Mouse (Mus musculus): ENCODE measurements around the gene Uqcrh. TPM values are rescaled to one million over a fixed set of nuclear protein-coding genes. Genes with fewer than 3 reads are reported as not detected.

Uqcrh gene
- polyA plus RNA-seq, 1 experiment from 2014 or later = 553 TPM

DNA sequence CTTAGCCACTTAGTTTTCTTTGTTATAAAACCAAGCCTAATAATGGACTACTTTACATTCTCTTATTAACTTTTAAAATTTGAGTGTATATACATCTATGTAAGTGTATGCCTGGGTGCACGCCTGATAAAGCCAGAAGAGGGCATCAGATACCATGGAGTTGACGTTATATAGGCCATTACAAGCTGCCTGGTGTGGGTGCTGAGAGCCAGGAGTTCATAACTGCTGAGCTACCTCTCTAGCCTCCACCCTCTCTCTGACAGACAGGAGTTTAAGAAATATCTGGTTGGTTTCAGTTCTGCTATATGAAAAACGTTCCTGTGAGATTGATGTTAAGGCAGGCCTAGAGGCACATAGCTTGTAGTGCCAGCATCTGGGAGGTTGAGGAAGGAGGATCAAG, 32.7 kb downstream of the Uqcrh start:
- H3K27ac ChIP-seq (ENCODE audit: low read length) = no peak overlapping the region
- H3K4me3 ChIP-seq (replicated peaks; ENCODE audit: low read length) = no peak overlapping the region
- 77% methylated on average over 3 of the region's 3 CpGs for WGBS
- H3K4me1 ChIP-seq (ENCODE audit: control insufficient read depth, insufficient read depth, low read length) = no peaks in the 10 kb centered on the region
- no peak overlapping the region for H3K4me2 ChIP-seq (ENCODE audit: low read depth, low read length)
- no peak overlapping the region for H3K9ac ChIP-seq (ENCODE audit: low read length)
- ATAC-seq (ENCODE audit: insufficient read depth, low FRiP score) = no peak
- H3K36me3 ChIP-seq (ENCODE audit: control insufficient read depth, insufficient read depth, low read length) = no peaks in the 10 kb centered on the region
- H3K27me3 ChIP-seq (ENCODE audit: control insufficient read depth, insufficient read depth, low read length) = no peaks in the 10 kb centered on the region
- no peaks in the 10 kb centered on the region for H3K9me3 ChIP-seq (replicated peaks; ENCODE audit: control insufficient read depth, low read length)

DNA sequence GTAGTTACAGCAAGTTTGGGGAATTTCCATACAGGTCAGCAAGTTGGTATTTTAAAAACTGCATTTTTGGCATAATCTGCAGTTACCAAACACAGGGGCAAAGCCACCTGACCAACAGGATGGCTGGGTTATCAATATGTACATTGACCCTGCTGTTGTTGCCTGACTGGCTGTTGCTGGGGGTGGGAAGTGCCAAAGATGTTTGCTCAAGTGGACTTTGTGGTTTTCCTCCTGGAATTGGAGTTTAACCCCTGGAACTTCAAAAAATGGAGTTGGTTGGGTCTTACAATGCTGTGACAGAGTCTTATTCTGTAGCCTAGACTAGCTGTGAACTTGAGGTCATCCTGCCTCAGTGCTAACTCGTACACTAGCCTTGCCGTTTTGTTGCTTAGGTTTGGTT, 34.4 kb downstream of the Uqcrh start:
- Histone ChIP-seq H3K9me3 (replicated peaks; ENCODE audit: control insufficient read depth, low read length) (no peaks in the 10 kb centered on the region), H3K4me3 (replicated peaks; ENCODE audit: low read length) (no peak overlapping the region), H3K27ac (ENCODE audit: low read length) (no peak overlapping the region), H3K9ac (ENCODE audit: low read length) (no peak overlapping the region), H3K4me2 (ENCODE audit: low read depth, low read length) (no peak overlapping the region), H3K27me3 (ENCODE audit: control insufficient read depth, insufficient read depth, low read length) (no peaks in the 10 kb centered on the region), H3K36me3 (ENCODE audit: control insufficient read depth, insufficient read depth, low read length) (no peaks in the 10 kb centered on the region; the same call in 1 of the 2 replicates), H3K4me1 (ENCODE audit: control insufficient read depth, insufficient read depth, low read length) (no peaks in the 10 kb centered on the region)
- WGBS = 80% methylated on average over 2 of the region's 2 CpGs
- ATAC-seq (ENCODE audit: insufficient read depth, low FRiP score) = no peak

GRCm38 (mm10) chr4:116033374-116033773, 41.5 kb downstream of the Uqcrh start:
- no peak for ATAC-seq (ENCODE audit: insufficient read depth, low FRiP score)
- whole genome bisulfite sequencing = 88% methylated on average over 5 of the region's 5 CpGs
- Histone ChIP-seq H3K27me3 (ENCODE audit: control insufficient read depth, insufficient read depth, low read length) (no peaks in the 10 kb centered on the region), H3K36me3 (ENCODE audit: control insufficient read depth, insufficient read depth, low read length) (no peaks in the 10 kb centered on the region; the same call in 1 of the 2 replicates), H3K9me3 (replicated peaks; ENCODE audit: control insufficient read depth, low read length) (no peaks in the 10 kb centered on the region), H3K4me1 (ENCODE audit: control insufficient read depth, insufficient read depth, low read length) (no peaks in the 10 kb centered on the region), H3K27ac (ENCODE audit: low read length) (no peak overlapping the region), H3K4me3 (replicated peaks; ENCODE audit: low read length) (no peak overlapping the region), H3K9ac (ENCODE audit: low read length) (no peak overlapping the region), H3K4me2 (ENCODE audit: low read depth, low read length) (no peak overlapping the region)

- no peak overlapping the region for H3K4me3 ChIP-seq (replicated peaks; ENCODE audit: low read length)
Measured at GRCm38 (mm10) chr4:116032906-116033305, 42.0 kb downstream of the Uqcrh start.

DNA sequence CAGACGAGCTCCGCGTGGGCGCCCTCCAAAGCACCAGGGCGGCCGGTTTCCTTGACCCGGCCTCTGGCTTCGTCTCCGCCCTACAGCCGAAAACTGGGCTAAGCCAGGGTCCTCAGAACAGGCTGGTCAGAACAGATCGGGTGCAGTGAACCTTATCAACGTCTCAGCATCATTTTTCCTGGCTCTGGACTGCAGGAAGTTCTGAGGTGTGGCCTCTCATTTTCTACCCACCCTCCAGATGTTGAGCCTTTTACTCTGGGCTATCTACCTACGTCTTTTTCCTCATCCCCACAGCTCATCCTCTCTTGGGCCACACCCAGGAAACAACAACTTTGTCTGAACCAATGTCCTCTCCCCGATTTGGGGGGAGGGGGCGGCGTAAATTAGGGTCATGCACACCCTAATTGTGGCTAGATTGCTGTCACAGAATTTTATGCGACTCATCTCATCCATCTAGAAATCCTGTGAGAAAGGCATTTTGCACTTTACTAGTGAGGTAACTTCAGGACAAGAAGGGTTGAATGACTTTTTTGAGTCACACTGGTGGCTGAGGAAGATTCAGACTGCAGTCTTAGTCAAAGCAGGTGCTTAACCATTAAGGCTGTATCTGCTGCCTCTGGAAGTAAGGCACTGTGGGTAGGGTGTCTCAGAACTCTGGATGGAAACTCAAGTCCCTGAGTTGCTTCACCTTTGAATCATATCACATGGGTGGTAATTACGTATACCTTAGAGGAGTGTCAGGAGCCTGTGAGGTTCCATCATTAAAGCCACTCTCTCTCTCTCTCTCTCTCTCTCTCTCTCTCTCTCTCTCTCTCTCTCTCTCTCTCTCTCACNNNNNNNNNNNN, 56.7 kb downstream of the Uqcrh start, which contains the start of gene Faah:
Gene Faah, minus strand, starts transcription at position 25 of the 845 bp plus-strand sequence.
- H3K9ac ChIP-seq (ENCODE audit: low read length) = peak within 1 kb of the TSS; percentile 77
- no peaks in the 10 kb centered on the region for H3K36me3 ChIP-seq (ENCODE audit: control insufficient read depth, insufficient read depth, low read length)
- H3K27me3 ChIP-seq (ENCODE audit: control insufficient read depth, insufficient read depth, low read length) = peaks cover 32% of the 10 kb centered on the region
- no peaks in the 10 kb centered on the region for H3K9me3 ChIP-seq (replicated peaks; ENCODE audit: control insufficient read depth, low read length)
- WGBS = 10% methylated on average over 18 of the region's 18 CpGs
- ATAC-seq (ENCODE audit: insufficient read depth, low FRiP score) = peak; percentile 45; the same call in 1 of the 2 replicates
- 0 out of 2 replicates have a peak, but pooled peaks cover 2% of the 10 kb centered on the region for H3K4me1 ChIP-seq (ENCODE audit: control insufficient read depth, insufficient read depth, low read length)
- peak within 1 kb of the TSS; percentile 70 for H3K4me3 ChIP-seq (replicated peaks; ENCODE audit: low read length)
- peak within 1 kb of the TSS; percentile 49; the same call in 1 of the 2 replicates for H3K27ac ChIP-seq (ENCODE audit: low read length)
- peak within 1 kb of the TSS; percentile 97 for H3K4me2 ChIP-seq (ENCODE audit: low read depth, low read length)

More at GRCm38 (mm10) chr4:116032906-116033305, 42.0 kb downstream of the Uqcrh start:
- no peak overlapping the region for H3K4me2 ChIP-seq (ENCODE audit: low read depth, low read length)
- H3K9me3 ChIP-seq (replicated peaks; ENCODE audit: control insufficient read depth, low read length) = no peaks in the 10 kb centered on the region
- H3K27me3 ChIP-seq (ENCODE audit: control insufficient read depth, insufficient read depth, low read length) = no peaks in the 10 kb centered on the region
- H3K9ac ChIP-seq (ENCODE audit: low read length) = no peak overlapping the region
- no peaks in the 10 kb centered on the region; the same call in 1 of the 2 replicates for H3K36me3 ChIP-seq (ENCODE audit: control insufficient read depth, insufficient read depth, low read length)
- 88% methylated on average over 9 of the region's 9 CpGs for WGBS
- H3K4me1 ChIP-seq (ENCODE audit: control insufficient read depth, insufficient read depth, low read length) = no peaks in the 10 kb centered on the region
- H3K27ac ChIP-seq (ENCODE audit: low read length) = no peak overlapping the region
- no peak for ATAC-seq (ENCODE audit: insufficient read depth, low FRiP score)

DNA sequence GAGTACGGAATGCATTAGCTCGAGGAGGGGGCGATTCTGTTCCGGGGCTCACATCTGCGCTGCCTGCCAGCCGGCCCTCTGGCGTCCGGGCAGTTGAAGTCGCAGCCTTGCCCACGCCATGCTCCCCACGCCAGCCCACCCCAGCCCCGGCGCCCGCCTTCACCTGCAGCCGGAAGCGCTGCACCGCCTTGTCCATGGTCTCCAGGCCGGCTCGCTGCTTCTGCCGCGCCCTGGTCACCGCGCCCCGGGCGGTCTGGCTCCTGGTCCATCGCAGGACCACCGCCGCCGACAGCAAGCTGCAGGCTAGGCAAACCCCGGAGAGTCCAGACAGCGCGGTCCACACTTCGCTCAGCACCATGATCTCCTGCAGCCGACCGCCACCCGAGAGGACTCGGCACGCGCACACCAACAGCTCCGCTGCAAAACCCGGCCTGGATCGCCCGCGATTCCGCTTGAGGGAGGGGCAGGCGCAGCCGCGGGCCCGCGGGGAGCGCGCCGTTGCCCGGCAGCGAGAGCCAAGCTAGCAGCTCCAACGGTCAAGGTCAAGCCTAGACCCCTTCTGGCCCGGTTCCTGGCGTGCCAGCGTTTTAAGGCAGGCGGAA, 57.5 kb downstream of the Uqcrh start:
- under 1% methylated on average over 60 of the region's 60 CpGs for WGBS
- Histone ChIP-seq H3K4me1 (ENCODE audit: control insufficient read depth, insufficient read depth, low read length) (0 out of 2 replicates have a peak, but pooled peaks cover 2% of the 10 kb centered on the region), H3K36me3 (ENCODE audit: control insufficient read depth, insufficient read depth, low read length) (no peaks in the 10 kb centered on the region), H3K27me3 (ENCODE audit: control insufficient read depth, insufficient read depth, low read length) (peaks cover 30% of the 10 kb centered on the region), H3K4me3 (replicated peaks; ENCODE audit: low read length) (peak overlapping the region; percentile 70), H3K4me2 (ENCODE audit: low read depth, low read length) (peak overlapping the region; percentile 97), H3K27ac (ENCODE audit: low read length) (peak overlapping the region; percentile 49; the same call in 1 of the 2 replicates), H3K9ac (ENCODE audit: low read length) (peak overlapping the region; percentile 77), H3K9me3 (replicated peaks; ENCODE audit: control insufficient read depth, low read length) (no peaks in the 10 kb centered on the region)
- peak; percentile 78 for ATAC-seq (ENCODE audit: insufficient read depth, low FRiP score)

Other genes starting within 250 kb of the Uqcrh start
- 11.8 and 12.9 TPM in 2 replicates for gene Mob3c, start 247.0 kb downstream of the Uqcrh start, polyA plus RNA-seq (2015; fragmentation: Nextera tagmentation; extraction: Ambion mirVana)
- gene Mknk1, start 235.9 kb downstream of the Uqcrh start, polyA plus RNA-seq (2015; fragmentation: Nextera tagmentation; extraction: Ambion mirVana) = 42.4 and 42.5 TPM in 2 replicates
- not detected in 2 replicates for gene Kncn, start 190.7 kb downstream of the Uqcrh start, polyA plus RNA-seq (2015; fragmentation: Nextera tagmentation; extraction: Ambion mirVana)
- gene 6430628N08Rik, start 184.4 kb downstream of the Uqcrh start, polyA plus RNA-seq (2015; fragmentation: Nextera tagmentation; extraction: Ambion mirVana) = not detected in 2 replicates
- not detected in 2 replicates for gene Dmbx1, start 135.1 kb downstream of the Uqcrh start, polyA plus RNA-seq (2015; fragmentation: Nextera tagmentation; extraction: Ambion mirVana)
- 14.0 and 15.9 TPM in 2 replicates for gene Faah, start 57.1 kb downstream of the Uqcrh start, polyA plus RNA-seq (2015; fragmentation: Nextera tagmentation; extraction: Ambion mirVana)
- gene Nsun4, start 21.2 kb downstream of the Uqcrh start, polyA plus RNA-seq (2015; fragmentation: Nextera tagmentation; extraction: Ambion mirVana) = 18.5 and 18.8 TPM in 2 replicates
- 65.9 and 67.1 TPM in 2 replicates for gene Lrrc41, start 198 bp upstream of the Uqcrh start, polyA plus RNA-seq (2015; fragmentation: Nextera tagmentation; extraction: Ambion mirVana)
- gene Rad54l, start 48.6 kb upstream of the Uqcrh start, polyA plus RNA-seq (2015; fragmentation: Nextera tagmentation; extraction: Ambion mirVana) = 20.9 and 24.1 TPM in 2 replicates
- 49.4 and 50.0 TPM in 2 replicates for gene Pomgnt1, start 48.8 kb upstream of the Uqcrh start, polyA plus RNA-seq (2015; fragmentation: Nextera tagmentation; extraction: Ambion mirVana)
- gene Lurap1, start 76.3 kb upstream of the Uqcrh start, polyA plus RNA-seq (2015; fragmentation: Nextera tagmentation; extraction: Ambion mirVana) = 2.6 and 3.0 TPM in 2 replicates
- gene Tspan1, start 92.5 kb upstream of the Uqcrh start, polyA plus RNA-seq (2015; fragmentation: Nextera tagmentation; extraction: Ambion mirVana) = 76.4 and 99.5 TPM in 2 replicates
- not detected in 2 replicates for gene 1700042G07Rik, start 98.3 kb upstream of the Uqcrh start, polyA plus RNA-seq (2015; fragmentation: Nextera tagmentation; extraction: Ambion mirVana)
- not detected in 2 replicates for gene Gm49337, start 98.3 kb upstream of the Uqcrh start, polyA plus RNA-seq (2015; fragmentation: Nextera tagmentation; extraction: Ambion mirVana)
- 12.3 and 12.6 TPM in 2 replicates for gene Pik3r3, start 146.5 kb upstream of the Uqcrh start, polyA plus RNA-seq (2015; fragmentation: Nextera tagmentation; extraction: Ambion mirVana)

All from stomach, embryonic 16.5 days (tissue).